Mouse (Mus musculus): ENCODE measurements around the gene Tnfsf10.

- TF ChIP-seq CTCF (IDR thresholded peaks at IDR 0.05; ENCODE audit: extremely low read depth, insufficient read depth, insufficient read length, insufficient replicate concordance): no peak
- no peak for TF ChIP-seq POLR2A (IDR thresholded peaks at IDR 0.05; ENCODE audit: low read depth, low read length)
Observed at GRCm38 (mm10) chr3:27280280-27280749, 36.5 kb upstream of the Tnfsf10 start.
